Mouse (Mus musculus) cerebellum, adult 8-10 months (tissue): ENCODE measurements around the gene Sema3a.

Experiments
- DNase-seq: peaks from one replicate; pipeline ENCODE4 v3.0.0; 2022

Sema3a gene

GRCm38 (mm10) chr5:13125241-13125692, at the start of gene Sema3a:
Gene Sema3a (plus strand): TSS chr5:13125414.
- DNase-seq: no peak

DNA sequence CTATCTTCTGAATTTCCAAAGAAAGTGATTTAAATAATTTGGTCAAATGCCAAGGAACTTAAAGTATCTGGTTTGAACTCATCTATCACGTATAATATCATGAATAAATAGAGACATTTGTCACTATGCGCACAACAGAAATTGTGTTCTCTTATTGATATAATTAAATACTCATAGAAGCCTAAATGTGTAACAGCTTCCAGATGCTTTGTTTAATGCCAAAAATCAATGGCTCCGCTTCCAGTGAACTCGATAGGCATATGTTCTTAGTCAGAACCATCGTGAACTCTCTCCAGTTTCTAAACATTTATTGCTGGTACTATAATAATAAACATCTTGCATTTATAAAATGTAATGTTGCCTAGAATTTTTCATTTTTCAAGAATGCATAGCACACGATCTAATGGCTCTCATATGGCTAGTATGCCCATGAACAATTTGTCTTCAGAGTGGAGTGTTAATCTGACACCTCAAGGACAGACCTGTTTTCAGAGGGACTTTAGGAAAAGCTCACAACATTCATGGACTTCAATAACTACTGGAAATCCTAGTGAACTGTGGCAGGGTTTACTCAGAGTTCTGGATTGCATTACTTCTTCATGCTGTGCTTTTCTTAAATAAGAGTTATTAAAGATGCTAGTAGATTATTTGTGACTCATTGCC, 40.3 kb upstream of the Sema3a start:
- no peak for DNase-seq

- DNase-seq: no peak
Observed at GRCm38 (mm10) chr5:13090431-13090830, 34.8 kb upstream of the Sema3a start.

DNA sequence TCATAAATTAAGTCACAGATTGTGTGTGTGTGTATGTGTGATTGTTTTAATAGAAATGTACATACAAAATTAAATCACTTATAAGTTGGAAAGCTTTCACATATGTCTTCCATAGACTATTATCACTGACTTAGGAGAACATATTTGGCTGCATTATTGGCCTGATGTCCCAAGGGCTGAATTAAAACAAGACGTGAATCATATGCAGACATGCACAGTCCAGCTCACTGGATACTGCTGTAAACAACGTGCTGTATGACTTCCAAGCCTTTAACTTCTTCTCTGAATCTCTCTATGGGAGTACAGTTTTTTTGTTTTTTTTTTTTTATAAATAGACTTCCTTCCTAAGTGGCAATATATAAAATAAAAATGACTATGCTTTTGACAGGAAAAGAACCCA, 15.7 kb upstream of the Sema3a start:
- no peak for DNase-seq

GRCm38 (mm10) chr5:13117236-13117635, 8.0 kb upstream of the Sema3a start:
- DNase-seq: no peak

- DNase-seq: no peak
Observed at GRCm38 (mm10) chr5:13125757-13126156, 543 bp downstream of the Sema3a start.

DNA sequence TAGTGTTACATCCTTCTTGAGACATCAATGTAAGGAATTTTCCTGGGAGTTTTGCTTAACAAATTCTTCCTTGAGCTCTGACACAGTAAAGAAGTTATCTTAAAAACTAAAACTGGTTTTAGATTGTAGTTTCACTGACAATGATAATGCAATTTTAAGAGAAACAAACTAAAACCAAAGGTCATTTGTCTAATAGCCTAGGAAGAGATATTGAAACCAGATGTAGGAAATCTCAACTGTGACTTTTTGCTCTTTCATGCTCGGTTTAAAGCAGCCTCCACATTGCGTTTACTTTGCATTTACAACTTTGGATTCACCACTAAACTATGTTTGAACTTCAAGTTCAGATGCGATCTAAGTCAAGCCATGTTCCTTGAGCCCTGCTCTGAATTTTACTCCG, 982 bp downstream of the Sema3a start:
- DNase-seq: no peak

DNA sequence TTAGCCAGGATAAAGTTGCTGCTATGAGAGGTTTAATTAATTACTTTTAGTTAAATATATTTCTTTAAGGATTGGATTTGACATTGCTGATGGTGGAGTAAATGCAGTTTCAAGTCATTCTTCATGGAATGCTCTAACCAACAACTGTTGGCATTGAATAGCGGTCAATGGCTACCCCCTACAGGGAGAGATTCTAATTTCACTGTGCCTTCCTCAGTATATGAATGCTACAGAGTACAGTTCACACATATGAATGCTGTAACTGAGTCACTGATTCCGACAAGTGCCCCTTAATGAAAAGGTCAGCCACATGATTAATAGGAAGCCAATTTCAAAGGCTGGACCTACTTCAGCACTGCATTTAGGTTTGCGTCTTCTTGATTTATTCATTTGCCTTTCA, 1.9 kb downstream of the Sema3a start:
- DNase-seq: no peak

GRCm38 (mm10) chr5:13144733-13145457, 19.7 kb downstream of the Sema3a start:
- no peak for DNase-seq

- no peak for DNase-seq
Observed at GRCm38 (mm10) chr5:13149909-13150308, 24.7 kb downstream of the Sema3a start.

GRCm38 (mm10) chr5:13151002-13151401, 25.8 kb downstream of the Sema3a start:
- DNase-seq: no peak

DNA sequence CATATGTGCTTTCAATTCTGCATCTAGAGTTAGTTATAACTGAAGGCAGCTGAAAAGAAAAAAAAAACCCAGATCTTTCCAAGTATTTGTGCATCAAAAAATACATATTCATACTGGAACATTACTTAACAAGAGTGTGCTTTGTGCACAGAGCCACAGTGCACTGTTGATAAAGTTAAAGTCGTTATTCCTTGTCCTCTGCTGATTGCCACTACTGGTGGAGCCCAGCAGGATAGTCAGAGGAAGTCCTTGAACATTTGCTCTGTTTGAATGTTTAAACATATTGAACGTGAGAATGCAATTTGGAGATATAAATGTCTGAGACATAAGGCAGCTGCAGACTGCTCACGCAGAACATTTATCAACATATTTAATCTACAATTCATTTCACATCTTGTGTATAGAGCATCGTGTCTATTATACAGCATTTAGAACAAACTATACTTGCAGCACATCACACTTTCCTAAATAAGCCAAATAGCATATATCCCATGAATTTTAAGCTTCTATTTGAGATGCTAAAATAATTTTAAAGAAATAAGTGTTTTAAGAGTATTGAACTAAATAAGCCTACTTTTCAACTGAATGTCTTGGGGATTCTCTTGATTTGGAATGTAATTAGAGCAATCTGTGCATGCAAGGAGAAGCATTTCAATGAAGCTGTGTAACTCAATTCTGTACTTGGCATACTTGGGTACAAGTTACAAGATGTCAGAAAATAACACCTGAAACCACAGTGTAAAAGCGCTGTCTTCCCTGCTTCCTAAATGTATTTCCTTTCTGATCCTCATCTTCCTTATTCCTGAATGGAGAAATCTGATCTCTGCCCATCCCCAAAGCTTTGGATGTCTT, 32.8 kb downstream of the Sema3a start:
- no peak for DNase-seq

GRCm38 (mm10) chr5:13182186-13182585, 57.0 kb downstream of the Sema3a start:
- no peak for DNase-seq

DNA sequence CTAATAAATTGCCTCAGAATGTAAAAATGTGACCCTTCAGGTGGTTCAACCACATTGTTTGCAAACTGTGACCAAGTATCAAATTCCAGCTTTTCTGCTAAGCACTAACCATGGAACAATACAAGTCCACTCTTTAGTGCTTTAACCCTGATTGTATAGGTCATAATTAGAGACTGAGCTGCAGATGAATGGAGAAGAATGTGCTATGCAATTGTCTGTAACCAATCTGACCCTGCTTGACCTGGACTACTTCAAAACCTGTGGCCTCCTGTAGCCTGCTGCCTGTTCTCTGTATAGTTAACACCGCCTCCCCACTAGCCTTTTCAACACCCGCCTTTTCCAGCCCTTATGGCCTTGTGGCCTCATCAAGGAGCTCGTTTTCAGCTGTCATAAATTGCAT, 72.7 kb downstream of the Sema3a start:
- no peak for DNase-seq

- DNase-seq: no peak
Observed at GRCm38 (mm10) chr5:13199709-13200108, 74.5 kb downstream of the Sema3a start.

DNA sequence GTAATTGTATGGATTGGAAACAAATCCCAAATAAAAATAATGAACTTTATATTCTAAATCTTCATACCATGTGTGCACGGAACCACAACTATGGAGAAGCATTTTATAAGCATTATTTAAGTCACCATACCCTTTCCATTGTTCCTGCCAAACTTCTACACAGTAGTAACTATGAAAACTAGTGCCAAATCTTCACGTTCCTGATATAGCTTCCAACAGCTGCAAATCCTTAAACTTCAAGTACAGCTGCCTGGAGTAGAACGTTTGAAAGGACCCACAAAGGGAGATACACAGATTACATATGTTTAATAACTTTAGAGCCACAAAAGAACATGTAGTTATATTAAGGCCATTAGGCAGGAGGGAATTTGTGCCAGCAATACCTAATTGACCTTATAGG, 130.1 kb downstream of the Sema3a start:
- DNase-seq: no peak

DNA sequence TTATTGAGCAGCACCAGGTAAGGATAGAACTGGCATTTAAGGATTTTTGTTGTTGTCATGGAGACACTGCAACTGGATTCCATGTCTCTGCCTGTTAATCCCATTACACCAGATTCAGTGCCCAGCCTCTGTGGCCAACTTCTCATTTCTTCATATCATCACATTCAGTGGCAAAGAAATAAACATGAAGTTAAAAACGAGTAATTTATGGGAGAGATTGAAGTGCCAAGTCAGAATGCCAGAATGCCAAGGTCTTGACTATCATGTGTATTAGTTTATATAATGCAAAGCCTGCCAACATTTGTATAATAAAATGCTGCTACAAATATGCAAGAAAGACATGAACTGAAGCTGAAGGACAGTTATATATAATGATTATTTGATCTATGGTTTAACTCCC, 131.1 kb downstream of the Sema3a start:
- DNase-seq: no peak

GRCm38 (mm10) chr5:13263087-13263486, 137.9 kb downstream of the Sema3a start:
- no peak for DNase-seq

GRCm38 (mm10) chr5:13263539-13263938, 138.3 kb downstream of the Sema3a start:
- DNase-seq: no peak

DNA sequence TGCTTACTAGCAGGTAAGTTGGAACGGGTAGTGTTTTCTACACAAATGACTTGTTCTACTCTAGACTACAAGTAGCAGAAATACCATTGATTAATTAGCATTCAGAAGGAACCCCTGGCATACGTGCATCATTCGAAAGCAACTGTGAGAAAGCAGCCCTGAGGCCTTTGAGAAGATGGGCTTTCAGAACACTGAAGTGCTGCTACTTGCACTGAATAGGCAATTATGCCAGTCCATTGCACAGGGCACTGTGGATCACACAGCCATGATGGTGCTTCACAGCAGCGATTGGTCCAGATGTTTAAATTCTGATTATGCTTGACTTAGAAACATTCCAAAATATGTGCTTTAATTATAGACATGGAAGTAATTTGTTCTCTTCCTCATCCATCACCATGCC, 187.5 kb downstream of the Sema3a start:
- DNase-seq: no peak

GRCm38 (mm10) chr5:13313977-13314376, 188.8 kb downstream of the Sema3a start:
- no peak for DNase-seq

DNA sequence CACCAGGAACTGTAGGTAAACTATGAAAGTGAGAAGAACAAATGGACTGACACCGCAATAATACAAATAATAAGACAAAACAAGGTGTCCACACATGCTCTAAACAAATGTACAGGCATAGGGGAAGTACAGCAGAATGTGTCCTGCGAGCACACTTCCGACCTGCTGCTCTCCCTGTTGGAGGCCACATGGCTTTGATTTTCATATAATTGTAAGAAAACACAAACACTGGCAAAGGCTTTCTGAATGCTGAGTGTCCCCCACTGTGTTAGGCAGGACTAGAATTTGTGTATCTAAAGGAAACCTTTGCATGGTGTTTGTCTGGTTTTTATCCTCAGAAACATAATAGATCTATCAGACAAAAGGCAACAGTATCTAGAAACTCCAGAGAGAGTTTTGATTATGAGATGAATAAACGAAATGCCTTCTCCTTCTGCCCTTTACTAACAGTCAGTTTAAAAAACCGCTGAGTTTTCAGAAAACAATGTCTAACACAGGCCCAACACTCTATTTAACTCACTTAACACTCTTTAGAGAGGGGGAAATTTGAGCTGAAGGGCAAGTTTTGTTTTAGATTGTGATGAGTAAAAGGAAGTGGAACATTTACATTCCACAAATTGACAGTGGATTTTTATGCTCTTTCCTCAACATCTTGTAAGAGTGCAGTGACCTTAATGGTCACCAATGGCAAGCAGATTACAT, 193.7 kb downstream of the Sema3a start:
- DNase-seq: peak; percentile 5

DNA sequence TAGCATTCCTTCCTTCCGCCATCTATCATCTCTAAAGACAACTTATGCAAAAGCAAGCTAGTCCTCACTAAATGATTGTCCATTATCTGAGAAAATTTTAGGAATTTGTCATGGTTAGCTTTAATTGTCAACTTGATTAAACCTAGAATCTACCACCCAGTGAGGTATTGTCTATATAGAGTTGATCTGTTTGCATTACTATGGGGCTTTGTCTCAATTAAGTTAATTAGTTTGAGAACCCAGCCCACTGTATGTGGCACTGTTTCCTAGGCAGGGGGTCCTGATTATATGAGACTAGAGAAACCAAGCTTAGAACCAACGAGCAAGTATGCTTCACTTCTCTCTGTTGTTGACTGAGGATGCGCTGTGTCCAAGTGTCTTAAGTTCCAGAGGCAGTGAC, 194.9 kb downstream of the Sema3a start:
- no peak for DNase-seq
